Mouse (Mus musculus) liver, postnatal 0 days (tissue): ENCODE data around the gene Noxo1.

Experiments
- CTCF ChIP-seq: sonication (generic); IDR thresholded peaks from 2 replicates; pipeline ENCODE4 v1.5.1; 2016; ENCODE audit warnings: antibody characterized with exemption, low read depth
- EP300 ChIP-seq: IDR thresholded peaks from 2 replicates; pipeline ENCODE4 v1.6.1; 2016; ENCODE audit warnings: antibody characterized with exemption, low read depth, mild to moderate bottlenecking

DNA sequence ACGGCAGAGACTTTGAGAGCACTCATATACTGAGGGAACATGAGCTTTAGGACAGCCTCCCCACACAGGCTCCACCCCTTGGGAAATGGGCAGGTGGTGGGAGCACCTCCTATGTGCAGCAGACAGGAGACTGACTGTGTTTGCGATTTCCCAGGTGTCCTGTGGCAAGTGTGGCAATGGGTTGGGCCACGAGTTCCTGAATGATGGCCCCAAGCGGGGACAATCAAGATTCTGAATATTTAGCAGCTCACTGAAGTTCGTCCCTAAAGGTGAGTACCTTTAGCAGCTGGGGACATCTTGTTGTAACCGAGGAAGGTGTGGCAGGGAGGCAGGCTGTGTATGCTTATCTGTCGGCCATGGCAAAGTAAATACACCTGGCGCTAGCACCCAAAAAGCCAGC, 43.9 kb downstream of the Noxo1 start:
- TF ChIP-seq CTCF (no peak), EP300 (no peak)
